Mouse (Mus musculus): ENCODE measurements around the gene Arf3.
"Not testable (repeated sequence)": the region's sequence is repeated elsewhere in the genome, so short reads cannot be mapped to it uniquely, and the experiment has no call there.

Gene Arf3

DNA sequence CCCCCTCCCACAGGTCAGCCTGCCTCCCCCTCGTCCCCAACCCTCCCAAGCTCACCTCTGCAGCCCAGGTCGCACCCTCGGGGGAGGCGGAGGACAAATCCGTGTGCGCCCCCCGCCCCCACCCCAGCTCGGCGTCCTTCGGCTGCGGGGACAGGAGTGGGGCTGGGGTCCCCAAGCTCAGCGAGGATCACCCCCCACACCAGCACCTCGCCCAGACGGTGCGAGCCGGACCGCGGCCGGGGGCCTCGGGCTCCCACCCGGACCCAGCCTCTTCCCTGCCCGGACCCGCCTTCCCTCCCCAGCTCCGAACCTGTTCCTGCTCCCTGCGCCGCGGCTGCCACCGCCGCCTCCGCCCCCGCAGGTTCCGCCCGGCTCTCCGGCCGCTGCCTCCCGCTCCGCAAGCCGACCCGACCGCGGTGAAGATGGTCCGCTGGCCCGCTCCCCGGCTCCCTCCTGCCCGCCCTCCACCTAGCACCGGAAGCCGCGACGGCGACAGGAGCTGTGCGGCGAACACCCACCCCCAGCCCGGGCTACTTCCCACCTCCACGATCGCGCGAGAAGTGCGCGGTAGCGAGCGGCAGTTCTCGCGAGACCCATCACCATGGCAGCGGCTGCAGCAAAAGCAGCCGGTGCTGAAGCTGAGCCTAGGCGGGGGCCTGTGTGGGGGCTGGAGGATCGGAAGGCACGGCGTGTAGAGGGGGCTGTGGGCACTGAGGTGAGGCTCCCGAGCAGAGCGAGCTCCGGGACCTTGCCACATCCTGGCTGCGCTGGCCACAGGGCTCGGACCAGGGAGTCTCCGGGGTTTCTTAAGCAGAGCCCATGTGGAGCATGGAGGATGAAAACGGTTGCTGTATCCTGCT is at the start of gene Arf3:
Arf3 (minus strand) TSS at position 545 of the 860 bp plus-strand sequence.
- peak; percentile 97 for DNase-seq

DNA sequence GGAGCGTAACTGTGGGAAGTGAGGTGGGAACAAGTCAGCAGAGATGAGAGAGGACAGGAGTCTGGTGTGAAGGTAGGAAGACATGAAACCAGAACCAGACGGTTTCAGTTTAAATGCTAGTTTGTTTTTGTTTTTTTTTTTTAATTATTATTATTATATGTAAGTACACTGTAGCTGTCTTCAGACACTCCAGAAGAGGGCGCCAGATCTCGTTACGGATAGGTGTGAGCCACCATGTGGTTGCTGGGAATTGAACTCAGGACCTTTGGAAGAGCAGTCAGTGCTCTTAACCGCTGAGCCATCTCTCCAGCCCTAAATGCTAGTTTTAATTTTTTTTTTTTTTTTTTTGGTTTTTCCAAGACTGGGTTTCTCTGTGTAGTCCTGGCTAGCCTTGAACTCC is 47.2 kb upstream of the Arf3 start:
- not testable (repeated sequence) for DNase-seq

DNA sequence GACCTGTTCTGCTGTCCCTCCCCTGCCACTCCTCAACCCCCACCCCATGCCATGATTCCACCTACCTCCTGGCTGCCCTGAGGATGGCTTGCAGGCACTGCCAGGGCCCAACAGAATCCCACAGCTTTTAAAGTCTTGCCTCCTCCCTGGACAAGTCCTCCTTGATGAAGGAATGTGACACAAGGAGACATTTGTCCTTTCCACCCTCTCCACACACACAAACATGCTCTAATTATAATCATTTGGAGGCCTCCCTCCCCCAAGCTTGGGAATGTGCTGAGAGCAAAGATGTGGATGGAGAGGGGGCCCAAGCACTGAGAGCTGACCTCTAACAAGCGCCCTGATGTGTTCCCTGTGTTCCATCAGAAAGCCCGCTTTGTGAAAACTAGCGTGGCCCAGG is 46.4 kb upstream of the Arf3 start, which contains the start of gene Ddn:
Ddn (minus strand) TSS at position 101 of the 400 bp plus-strand sequence.
- DNase-seq, result no peak

- no peak for DNase-seq
These were observed 45.7 kb upstream of the Arf3 start for GRCm38 (mm10) chr15:98808651-98809134.

- DNase-seq, result peak; percentile 78
These were observed 45.1 kb upstream of the Arf3 start for GRCm38 (mm10) chr15:98807895-98808650.

DNA sequence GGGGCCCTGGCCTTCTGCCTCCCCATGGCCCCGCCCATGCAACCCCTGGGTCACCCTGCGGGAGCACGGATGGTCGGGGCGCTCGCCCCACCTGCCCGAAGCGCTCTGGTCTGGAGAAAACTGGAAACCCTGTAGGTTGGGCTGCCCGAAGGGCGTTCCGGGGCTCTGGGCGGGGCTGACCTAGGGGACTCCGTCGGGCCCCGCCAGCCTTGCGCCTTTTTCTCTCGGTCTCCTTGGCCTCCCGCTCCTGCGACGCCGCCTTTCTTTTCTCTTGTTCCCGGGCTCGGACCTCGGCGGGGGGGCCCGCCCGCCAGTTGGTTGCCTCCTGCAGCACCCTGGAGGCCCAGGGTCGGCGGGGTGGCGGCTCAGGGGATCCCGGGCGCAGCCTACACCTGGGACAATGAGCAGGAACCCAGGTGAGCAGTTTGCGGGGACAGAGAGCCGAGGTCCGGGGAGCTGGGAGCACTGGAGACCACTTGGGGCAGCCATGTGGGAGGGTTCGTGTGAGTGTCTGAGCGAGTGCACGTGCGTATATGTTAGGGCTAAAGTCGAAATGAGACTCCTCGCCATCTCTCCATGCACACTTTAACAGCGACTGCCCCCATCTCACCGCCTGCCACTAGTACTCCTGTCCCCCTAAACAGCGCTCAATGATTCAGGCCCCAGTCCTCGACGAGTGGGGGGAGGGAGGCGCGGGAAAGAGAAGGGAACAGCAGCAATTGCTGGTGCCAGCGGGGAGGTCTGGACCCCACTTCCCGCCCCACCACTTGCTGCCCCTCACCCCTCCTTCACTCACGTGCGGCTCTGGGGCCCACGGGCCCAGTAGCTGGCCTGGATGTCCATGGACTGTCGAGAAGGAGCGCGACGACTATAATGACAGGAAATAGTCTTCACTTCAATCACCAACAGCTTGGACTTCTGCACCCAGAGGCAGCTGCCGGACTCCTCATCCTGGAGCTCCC is 44.1 kb upstream of the Arf3 start:
- peak; percentile 39 for DNase-seq

- no peak for DNase-seq
These were observed 43.2 kb upstream of the Arf3 start for GRCm38 (mm10) chr15:98806071-98806808.

- peak; percentile 87 for DNase-seq
These were observed 42.5 kb upstream of the Arf3 start for GRCm38 (mm10) chr15:98805324-98806040.

GRCm38 (mm10) chr15:98804054-98804453 is 41.0 kb upstream of the Arf3 start:
- peak; percentile 84 for DNase-seq

DNA sequence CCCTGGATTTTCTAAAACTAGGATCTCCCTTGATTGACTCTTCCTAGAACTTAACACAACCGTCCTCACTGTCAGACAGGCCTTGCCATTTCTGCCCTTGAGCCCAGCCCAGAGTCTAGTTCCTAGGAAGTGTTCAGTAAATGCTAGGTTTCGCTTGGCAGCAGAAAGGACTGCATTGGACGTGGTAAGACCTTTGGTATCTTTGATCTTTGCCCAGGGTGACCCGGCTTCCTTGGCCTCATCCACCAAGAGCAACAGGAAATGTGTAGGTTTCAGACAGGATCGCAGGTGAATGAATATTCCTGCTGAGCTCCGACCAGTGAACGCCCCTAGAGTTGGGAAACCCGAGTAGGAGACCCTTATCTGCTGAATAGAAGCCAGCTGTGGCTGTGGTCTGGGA is 39.9 kb upstream of the Arf3 start:
- no peak for DNase-seq

DNA sequence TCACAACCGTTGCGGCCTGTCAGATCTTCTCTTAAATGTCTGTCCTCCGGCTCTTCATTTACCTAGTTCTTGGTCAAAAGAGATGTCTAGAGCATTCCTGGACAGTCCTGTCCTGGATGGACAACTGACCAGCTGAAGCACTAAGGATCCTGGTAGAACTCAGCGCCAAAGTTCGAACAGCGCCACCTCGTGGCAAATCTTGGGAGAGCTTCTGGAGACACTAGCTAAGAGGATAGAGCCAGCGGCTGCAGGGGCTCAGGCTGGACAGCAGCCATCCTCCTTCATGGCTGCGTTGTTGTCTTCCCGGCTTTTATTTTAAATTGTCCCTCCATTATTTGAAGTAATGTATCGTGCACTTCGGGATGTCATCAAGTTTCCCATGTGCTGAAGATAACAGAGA is 36.4 kb upstream of the Arf3 start:
- peak; percentile 90 for DNase-seq

DNA sequence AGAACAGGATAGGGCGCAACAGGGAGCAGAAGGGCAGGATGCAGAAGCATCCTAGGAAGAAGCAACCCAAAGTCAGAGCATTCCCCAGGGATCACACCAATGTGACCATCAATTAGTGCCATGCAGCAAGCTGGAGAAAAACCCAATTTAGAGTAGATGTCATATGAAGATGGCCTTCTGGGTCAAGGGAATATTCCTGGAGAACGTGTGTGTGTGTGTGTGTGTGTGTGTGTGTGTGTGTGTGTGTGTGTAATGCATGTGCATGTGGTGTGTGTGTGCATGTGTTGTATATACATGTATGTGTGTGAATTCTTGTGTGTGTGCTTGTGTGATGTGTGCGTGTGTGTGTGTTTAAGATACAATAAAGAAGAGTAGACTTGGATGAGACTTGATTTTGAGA is 35.9 kb upstream of the Arf3 start:
- DNase-seq, result no peak

DNA sequence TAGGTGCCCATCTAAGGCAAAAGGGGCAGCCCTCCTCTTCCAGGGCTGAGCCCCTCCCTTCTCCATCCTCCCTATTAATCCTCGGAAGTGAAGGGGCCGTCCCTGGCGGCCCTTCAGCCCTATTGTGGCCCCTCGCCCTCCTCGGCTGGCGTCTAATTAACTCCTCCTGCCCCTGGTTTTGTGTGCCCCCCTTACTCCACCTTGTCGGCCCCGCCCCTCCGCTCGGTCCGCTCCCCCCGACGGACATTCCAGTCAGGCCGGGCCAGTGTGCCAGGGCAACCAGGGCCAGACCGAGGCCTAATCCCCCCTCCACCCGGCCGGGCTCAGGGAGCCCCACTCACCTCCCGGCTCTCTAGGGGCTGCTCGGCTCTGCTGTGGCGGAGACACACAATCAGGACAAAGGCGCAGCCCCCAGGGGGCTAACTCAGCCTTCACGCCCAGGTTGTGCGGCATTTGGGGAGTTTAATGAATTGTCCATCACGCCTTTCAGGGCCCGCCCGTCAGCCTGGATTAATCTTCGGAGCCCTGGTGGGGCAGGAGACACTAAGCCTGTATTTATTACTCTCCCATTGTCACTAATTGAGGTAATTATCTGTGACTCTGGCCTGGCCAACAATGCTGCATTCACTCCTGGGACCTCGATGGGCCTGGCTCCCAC is 35.0 kb upstream of the Arf3 start:
- peak; percentile 90 for DNase-seq

- DNase-seq, result peak; percentile 64
These were observed 34.0 kb upstream of the Arf3 start for GRCm38 (mm10) chr15:98796803-98797595.

- DNase-seq, result no peak
These were observed 30.2 kb upstream of the Arf3 start for GRCm38 (mm10) chr15:98793141-98793698.

DNA sequence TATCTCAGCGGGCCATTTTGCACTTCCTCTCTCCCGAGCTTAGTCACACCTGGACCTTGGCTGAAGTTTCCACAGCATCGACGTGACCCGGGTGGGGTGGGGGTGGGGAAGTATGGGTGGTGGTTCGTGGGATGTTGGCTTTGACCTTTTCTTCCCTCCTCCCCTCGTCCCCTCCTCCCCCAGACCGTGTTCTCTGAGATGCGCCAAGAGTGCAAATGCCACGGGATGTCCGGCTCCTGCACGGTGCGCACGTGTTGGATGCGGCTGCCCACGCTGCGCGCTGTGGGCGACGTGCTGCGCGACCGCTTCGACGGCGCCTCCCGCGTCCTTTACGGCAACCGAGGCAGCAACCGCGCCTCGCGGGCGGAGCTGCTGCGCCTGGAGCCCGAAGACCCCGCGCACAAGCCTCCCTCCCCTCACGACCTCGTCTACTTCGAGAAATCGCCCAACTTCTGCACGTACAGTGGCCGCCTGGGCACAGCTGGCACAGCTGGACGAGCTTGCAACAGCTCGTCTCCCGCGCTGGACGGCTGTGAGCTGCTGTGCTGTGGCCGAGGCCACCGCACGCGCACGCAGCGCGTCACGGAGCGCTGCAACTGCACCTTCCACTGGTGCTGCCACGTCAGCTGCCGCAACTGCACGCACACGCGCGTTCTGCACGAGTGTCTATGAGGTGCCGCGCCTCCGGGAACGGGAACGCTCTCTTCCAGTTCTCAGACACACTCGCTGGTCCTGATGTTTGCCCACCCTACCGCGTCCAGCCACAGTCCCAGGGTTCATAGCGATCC is 29.4 kb upstream of the Arf3 start:
- DNase-seq, result no peak

DNA sequence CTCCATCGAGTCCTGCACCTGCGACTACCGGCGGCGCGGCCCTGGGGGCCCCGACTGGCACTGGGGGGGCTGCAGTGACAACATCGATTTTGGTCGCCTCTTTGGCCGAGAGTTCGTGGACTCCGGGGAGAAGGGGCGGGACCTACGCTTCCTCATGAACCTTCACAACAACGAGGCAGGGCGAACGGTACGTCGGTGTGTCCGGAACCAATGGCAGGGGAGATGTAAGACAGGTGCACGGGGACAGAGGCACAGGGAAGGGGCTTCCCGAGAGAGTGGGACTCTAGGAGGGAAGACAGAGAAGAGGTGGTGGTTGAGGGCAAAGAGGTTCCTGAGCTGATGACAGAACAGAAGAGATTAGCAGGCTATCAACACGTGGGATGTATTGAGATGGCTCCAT is 28.8 kb upstream of the Arf3 start:
- DNase-seq, result no peak

DNA sequence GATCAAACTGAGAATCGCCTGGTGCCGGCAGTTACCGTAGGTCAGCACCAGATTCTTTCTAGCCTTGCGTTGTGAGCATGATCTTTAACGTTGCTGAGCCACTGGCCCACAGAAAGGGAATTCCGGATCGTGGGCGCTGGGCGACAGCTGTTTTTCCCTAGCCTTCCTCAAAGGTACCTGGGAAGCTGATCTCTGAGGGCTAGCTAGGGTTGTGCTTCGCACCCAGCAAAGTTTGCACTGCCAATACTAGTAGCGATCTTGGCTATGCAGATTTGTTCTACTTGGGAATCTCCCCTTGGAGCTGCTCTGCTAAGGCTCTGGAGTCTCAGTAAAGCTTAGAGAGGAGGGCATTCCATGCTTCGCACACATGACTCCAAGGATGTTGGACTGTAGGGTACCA is 28.2 kb upstream of the Arf3 start:
- no peak for DNase-seq

DNA sequence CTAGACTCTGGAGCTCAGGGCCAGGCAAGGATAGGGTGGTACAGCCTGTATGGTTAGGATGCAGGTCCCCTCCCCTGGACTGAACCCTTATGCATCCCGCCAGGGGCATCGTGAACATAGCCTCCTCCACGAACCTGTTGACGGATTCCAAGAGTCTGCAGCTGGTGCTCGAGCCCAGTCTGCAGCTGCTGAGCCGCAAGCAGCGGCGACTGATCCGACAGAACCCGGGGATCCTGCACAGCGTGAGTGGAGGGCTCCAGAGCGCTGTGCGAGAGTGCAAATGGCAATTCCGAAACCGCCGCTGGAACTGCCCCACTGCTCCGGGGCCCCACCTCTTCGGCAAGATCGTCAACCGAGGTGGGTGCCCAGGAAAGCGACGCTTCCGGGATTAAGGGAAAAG is 27.7 kb upstream of the Arf3 start:
- no peak for DNase-seq
